Mouse (Mus musculus) forebrain, postnatal 0 days (tissue): Measurements from ENCODE around the gene Nfix. TPM values are rescaled to one million over a fixed set of nuclear protein-coding genes. Genes with fewer than 3 reads are reported as not detected.
A peak's percentile ranks its signal among the peaks of the same experiment; 100 is the strongest.

Experiments used
- ATAC-seq: fragments of 200-750 bp; cut with Nextera tagmentation; 2 replicates; pipeline ENCODE4 v1.8.0; 2017; ENCODE audit warnings: mild to moderate bottlenecking, moderate library complexity
- DNase-seq: peaks from one replicate; pipeline ENCODE4 v3.0.0-alpha.2; 2015
- H3K27ac ChIP-seq: fragments of 300-500 bp; sonication (generic); 2 replicates; pipeline ENCODE4 v1.5.1; 2014; ENCODE audit warnings: low read depth, mild to moderate bottlenecking, antibody characterized with exemption, low read length, moderate library complexity, mixed read lengths
- H3K27me3 ChIP-seq: fragments of 300-500 bp; sonication (generic); 2 replicates; pipeline ENCODE4 v1.6.1; 2014; ENCODE audit warnings: mild to moderate bottlenecking, low read length, mixed read lengths; ENCODE audit not compliant: insufficient read depth
- H3K36me3 ChIP-seq: fragments of 300-500 bp; sonication (generic); 2 replicates; pipeline ENCODE4 v1.6.1; 2014; ENCODE audit warnings: mild to moderate bottlenecking, moderate library complexity; ENCODE audit not compliant: insufficient read depth
- H3K4me1 ChIP-seq: fragments of 300-500 bp; sonication (generic); 2 replicates; pipeline ENCODE4 v1.6.1; 2014; ENCODE audit warnings: antibody characterized with exemption; ENCODE audit not compliant: insufficient read depth
- H3K4me2 ChIP-seq: fragments of 300-500 bp; sonication (generic); 2 replicates; pipeline ENCODE4 v1.6.1; 2014; ENCODE audit warnings: low read depth, mild to moderate bottlenecking, moderate library complexity
- H3K4me3 ChIP-seq: fragments of 300-500 bp; sonication (generic); 2 replicates; pipeline ENCODE4 v1.5.1; 2014; ENCODE audit warnings: low read depth, low read length, mixed read lengths
- H3K9ac ChIP-seq: fragments of 300-500 bp; sonication (generic); 2 replicates; pipeline ENCODE4 v1.6.1; 2014; ENCODE audit warnings: mild to moderate bottlenecking
- H3K9me3 ChIP-seq: fragments of 300-500 bp; sonication (generic); 2 replicates; pipeline ENCODE4 v1.6.1; 2016; ENCODE audit warnings: low read length
- CTCF ChIP-seq: sonication (generic); IDR thresholded peaks from 2 replicates; pipeline ENCODE4 v1.5.1; 2016; ENCODE audit warnings: antibody characterized with exemption, control low read depth, low read depth
- WGBS: fragments of 180-500 bp; shearing (Covaris S2); extraction: QIAGEN DNeasy Blood & Tissue Kit; methylation state at CpG from one replicate; pipeline ENCODE4 v1.1.7; 2014; 5-methylcytosine and 5-hydroxymethylcytosine counted together
- polyA plus RNA-seq: library from polyadenylated mRNA; unstranded; fragments of >200 nt; fragmentation: Nextera tagmentation; extraction: Ambion mirVana; gene quantifications from 2 replicates; pipeline ENCODE4 v1.2.1, GENCODE M21; 2015
- total RNA-seq: library from RNA; depleted of rRNA; stranded (reverse); fragments of >200 nt; gene quantifications from 2 replicates; pipeline ENCODE4 v1.2.3, GENCODE M21; 2014

Gene Nfix
- total and polyA plus RNA-seq, 2 experiments from 2014 or later: 111 to 376 TPM

- H3K4me3 ChIP-seq: no peak overlapping the region
- no peak for TF ChIP-seq CTCF
- peak overlapping the region; percentile 88 for H3K27ac ChIP-seq
- no peaks in the 10 kb centered on the region for H3K9me3 ChIP-seq
- H3K27me3 ChIP-seq: no peaks in the 10 kb centered on the region
- H3K36me3 ChIP-seq: peaks cover 20% of the 10 kb centered on the region
- 22% methylated on average over 9 of the region's 9 CpGs for WGBS
- ATAC-seq: peak; percentile 5
- H3K9ac ChIP-seq: peak overlapping the region; percentile 39
- peak overlapping the region; percentile 23 for H3K4me2 ChIP-seq
- peaks cover 29% of the 10 kb centered on the region for H3K4me1 ChIP-seq
- peak; percentile 30 for DNase-seq
These were observed 69.4 kb downstream of the Nfix start for GRCm38 (mm10) chr8:84730541-84731370.

GRCm38 (mm10) chr8:84729921-84730362, 70.2 kb downstream of the Nfix start:
- Histone ChIP-seq H3K4me2 (peak overlapping the region; percentile 23), H3K9me3 (no peaks in the 10 kb centered on the region), H3K9ac (peak overlapping the region; percentile 39), H3K4me3 (no peak overlapping the region), H3K4me1 (peaks cover 29% of the 10 kb centered on the region), H3K27me3 (no peaks in the 10 kb centered on the region), H3K27ac (peak overlapping the region; percentile 88), H3K36me3 (peaks cover 28% of the 10 kb centered on the region)
- TF ChIP-seq CTCF: no peak
- peak; percentile 42 for ATAC-seq
- peak; percentile 72 for DNase-seq
- WGBS: 55% methylated on average over 16 of the region's 16 CpGs

GRCm38 (mm10) chr8:84728474-84728873, 71.7 kb downstream of the Nfix start:
- Histone ChIP-seq H3K9ac (no peak overlapping the region), H3K4me2 (peak overlapping the region; percentile 8; the same call in 1 of the 2 replicates), H3K4me3 (no peak overlapping the region), H3K27me3 (no peaks in the 10 kb centered on the region), H3K4me1 (peaks cover 38% of the 10 kb centered on the region), H3K9me3 (no peaks in the 10 kb centered on the region), H3K36me3 (peaks cover 43% of the 10 kb centered on the region), H3K27ac (peak overlapping the region; percentile 62)
- ATAC-seq: peak; percentile 77
- WGBS: 26% methylated on average over 3 of the region's 3 CpGs
- DNase-seq: peak; percentile 59
- no peak for TF ChIP-seq CTCF

- no peak for ATAC-seq
- H3K36me3 ChIP-seq: peaks cover 59% of the 10 kb centered on the region
- TF ChIP-seq CTCF: peak; percentile 62
- no peaks in the 10 kb centered on the region for H3K9me3 ChIP-seq
- DNase-seq: peak; percentile 43
- H3K4me3 ChIP-seq: no peak overlapping the region
- H3K27ac ChIP-seq: peak overlapping the region; percentile 82
- no peaks in the 10 kb centered on the region for H3K27me3 ChIP-seq
- no peak overlapping the region for H3K4me2 ChIP-seq
- WGBS: 8% methylated on average over 3 of the region's 3 CpGs
- peaks cover 28% of the 10 kb centered on the region for H3K4me1 ChIP-seq
- no peak overlapping the region for H3K9ac ChIP-seq
These were observed 74.2 kb downstream of the Nfix start for GRCm38 (mm10) chr8:84725941-84726259.

- no peak overlapping the region; the same call in 1 of the 2 replicates for H3K9ac ChIP-seq
- no peak for TF ChIP-seq CTCF
- ATAC-seq: no peak
- H3K4me1 ChIP-seq: peaks cover 24% of the 10 kb centered on the region
- H3K4me3 ChIP-seq: no peak overlapping the region
- no peak for DNase-seq
- peak overlapping the region; percentile 82 for H3K27ac ChIP-seq
- H3K4me2 ChIP-seq: no peak overlapping the region
- H3K27me3 ChIP-seq: no peaks in the 10 kb centered on the region
- WGBS: 47% methylated on average over 10 of the region's 10 CpGs
- H3K36me3 ChIP-seq: peaks cover 64% of the 10 kb centered on the region
- no peaks in the 10 kb centered on the region for H3K9me3 ChIP-seq
These were observed 74.8 kb downstream of the Nfix start for GRCm38 (mm10) chr8:84725246-84725940.

GRCm38 (mm10) chr8:84724683-84725082, 75.5 kb downstream of the Nfix start:
- H3K4me3 ChIP-seq: no peak overlapping the region
- no peaks in the 10 kb centered on the region for H3K27me3 ChIP-seq
- H3K36me3 ChIP-seq: peaks cover 68% of the 10 kb centered on the region
- 51% methylated on average over 9 of the region's 9 CpGs for WGBS
- peaks cover 22% of the 10 kb centered on the region for H3K4me1 ChIP-seq
- H3K9ac ChIP-seq: peak overlapping the region; percentile 25; the same call in 1 of the 2 replicates
- DNase-seq (peak; percentile 16), ATAC-seq (no peak)
- no peaks in the 10 kb centered on the region for H3K9me3 ChIP-seq
- TF ChIP-seq CTCF: no peak
- H3K4me2 ChIP-seq: no peak overlapping the region
- H3K27ac ChIP-seq: peak overlapping the region; percentile 82

- no peak for ATAC-seq
- no peaks in the 10 kb centered on the region for H3K27me3 ChIP-seq
- peaks cover 75% of the 10 kb centered on the region for H3K36me3 ChIP-seq
- peak overlapping the region; percentile 82 for H3K27ac ChIP-seq
- H3K9ac ChIP-seq: peak overlapping the region; percentile 25; the same call in 1 of the 2 replicates
- H3K4me2 ChIP-seq: no peak overlapping the region
- no peak for TF ChIP-seq CTCF
- WGBS: 19% methylated on average over 7 of the region's 7 CpGs
- DNase-seq: peak; percentile 10
- peaks cover 18% of the 10 kb centered on the region for H3K4me1 ChIP-seq
- H3K9me3 ChIP-seq: no peaks in the 10 kb centered on the region
- H3K4me3 ChIP-seq: no peak overlapping the region
These were observed 76.6 kb downstream of the Nfix start for GRCm38 (mm10) chr8:84723571-84723900.
